Mouse (Mus musculus) gonadal fat pad, adult 2 months (tissue): Measurements from ENCODE around the gene Mid1. TPM values are rescaled to one million over a fixed set of nuclear protein-coding genes. Genes with fewer than 3 reads are reported as not detected.
"Not testable (repeated sequence)": the region's sequence is repeated elsewhere in the genome, so short reads cannot be mapped to it uniquely, and the experiment has no call there.

ENCODE experiments used
- DNase-seq: peaks from one replicate; pipeline ENCODE4 v3.0.0-alpha.2; 2012; ENCODE audit warnings: low read depth
- polyA plus RNA-seq: library from polyadenylated mRNA; depleted of rRNA; stranded (reverse); fragments of >200 nt; gene quantifications from 2 replicates; pipeline ENCODE4 v1.2.3, GENCODE M21; 2012

Gene Mid1
- polyA plus RNA-seq, 1 experiment: 3.8 TPM

DNA sequence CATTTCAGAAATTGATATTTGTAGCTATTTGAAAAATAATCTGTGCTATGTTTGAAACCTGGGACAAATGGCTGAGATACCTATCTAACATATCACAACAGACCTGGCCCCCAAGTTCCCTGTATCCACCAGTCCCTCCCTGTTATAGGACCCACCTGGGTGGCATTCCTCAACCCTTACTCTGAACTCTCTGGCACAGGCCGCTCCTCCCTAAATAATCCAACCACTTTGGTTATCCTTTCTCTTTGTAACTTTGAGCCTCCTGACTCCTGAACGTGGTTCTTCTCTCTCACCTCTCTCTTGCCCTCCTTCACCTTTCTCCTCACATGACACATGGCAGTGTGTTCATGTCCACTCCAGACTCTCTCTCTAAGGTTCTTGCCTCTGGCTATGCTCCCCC, 287.1 kb downstream of the Mid1 start:
- DNase-seq: not testable (repeated sequence)

- peak; percentile 26 for DNase-seq
Observed at GRCm38 (mm10) chrX:169972791-169973494, 287.9 kb downstream of the Mid1 start.

DNA sequence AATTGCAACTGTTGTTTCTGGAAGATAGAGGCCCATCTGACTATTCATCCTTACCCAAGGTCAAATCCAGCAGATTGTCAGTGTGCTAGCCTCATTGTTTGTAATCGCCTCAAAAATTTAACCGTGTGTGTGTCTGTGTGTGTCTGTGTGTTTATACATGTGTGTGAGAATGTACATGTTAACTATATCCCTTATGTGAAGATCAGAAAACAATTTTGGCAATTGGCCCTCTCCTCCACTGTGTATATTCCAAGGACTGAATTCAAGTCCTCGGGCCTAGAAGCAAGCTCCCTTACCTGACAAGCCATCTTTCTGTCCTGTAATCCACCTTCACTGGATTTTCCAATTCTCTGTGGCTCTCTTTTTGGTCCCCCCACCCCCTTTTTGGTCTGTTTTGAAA, 288.8 kb downstream of the Mid1 start:
- peak; percentile 23 for DNase-seq

GRCm38 (mm10) chrX:169974456-169974855, 289.5 kb downstream of the Mid1 start:
- peak; percentile 34 for DNase-seq

- peak; percentile 62 for DNase-seq
Observed at GRCm38 (mm10) chrX:169974974-169975373, 290.0 kb downstream of the Mid1 start.

- DNase-seq: peak; percentile 40
Observed at GRCm38 (mm10) chrX:169975681-169976131, 290.7 kb downstream of the Mid1 start.

GRCm38 (mm10) chrX:169976340-169976739, 291.3 kb downstream of the Mid1 start:
- not testable (repeated sequence) for DNase-seq

- peak; percentile 77 for DNase-seq
Observed at GRCm38 (mm10) chrX:169977856-169978435, 292.9 kb downstream of the Mid1 start.

DNA sequence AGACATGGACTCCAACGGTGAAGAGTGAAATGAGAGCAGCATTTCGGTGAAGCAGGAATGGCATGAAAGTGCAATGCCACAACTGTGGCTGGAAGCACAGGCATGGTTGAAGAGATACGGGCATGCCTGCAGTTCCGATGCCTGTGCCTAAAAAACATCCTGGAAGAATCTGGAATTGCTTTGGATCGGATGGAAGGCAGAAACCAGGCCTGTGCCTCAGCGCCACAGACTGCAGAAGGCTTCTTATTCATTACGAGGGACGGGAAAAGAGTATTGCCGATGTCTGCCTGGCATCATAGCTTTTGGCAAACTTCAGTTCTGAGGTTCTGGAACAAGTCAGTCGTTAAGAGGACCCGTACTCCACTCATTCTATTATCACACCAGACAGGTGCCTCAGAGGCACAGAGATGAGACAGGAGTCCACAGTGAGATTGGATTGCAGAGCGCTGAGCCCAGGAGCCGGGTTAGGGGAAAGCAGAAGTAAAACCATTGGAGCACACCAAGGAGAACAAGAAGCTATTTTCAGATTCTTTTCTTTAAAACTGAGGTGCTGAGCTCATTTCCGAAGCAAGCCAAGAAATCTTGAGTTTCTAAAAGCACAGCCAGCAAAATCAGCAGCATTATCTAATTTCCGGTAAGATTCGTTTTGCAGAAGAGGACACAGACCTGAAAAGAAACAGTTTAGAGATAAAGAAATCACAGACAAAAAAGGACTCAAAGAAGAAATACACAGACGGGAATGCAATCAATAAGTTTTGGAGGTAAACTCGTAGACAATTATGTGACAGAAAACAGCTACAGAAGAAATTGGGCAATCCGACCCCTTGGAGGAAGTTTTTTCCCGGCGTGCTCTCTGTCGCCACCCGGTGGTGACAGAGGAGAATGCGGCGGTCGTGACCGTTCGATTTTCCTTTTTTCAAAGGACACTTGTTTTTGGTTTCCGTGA, 293.7 kb downstream of the Mid1 start:
- DNase-seq: peak; percentile 71

DNA sequence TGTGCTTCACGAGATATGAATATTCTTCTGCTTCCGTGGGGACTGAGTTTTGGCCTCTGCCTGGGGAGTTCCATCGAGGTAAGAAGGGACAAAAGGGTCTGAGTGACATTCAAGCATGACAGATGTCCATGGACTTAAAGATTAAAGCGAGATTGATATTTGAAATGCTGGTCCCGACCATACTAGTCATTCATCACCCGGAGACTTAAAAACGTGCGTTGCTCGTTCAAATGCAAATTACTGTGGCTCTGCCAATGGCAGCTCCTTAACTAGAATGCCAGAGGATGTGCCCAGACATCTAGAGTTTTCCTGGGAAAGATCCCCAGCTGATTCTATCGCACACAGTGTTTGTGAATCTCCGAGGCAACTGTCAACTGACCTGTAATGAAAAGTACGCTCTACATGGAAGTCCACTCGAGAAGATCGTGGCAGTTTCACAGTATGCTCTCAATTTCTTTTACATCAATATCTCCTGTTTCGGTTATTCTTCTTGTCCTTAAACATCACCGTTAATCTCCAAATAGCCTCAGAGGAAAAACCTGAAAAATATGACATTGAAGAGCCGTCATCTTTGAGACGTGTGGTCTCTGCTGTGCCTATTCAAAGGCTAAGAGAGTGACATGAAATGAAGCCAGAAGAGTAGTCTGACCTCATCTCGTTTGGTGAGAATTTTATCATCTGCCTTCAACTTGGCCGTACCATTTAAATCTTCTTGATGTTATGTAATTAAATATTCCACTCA, 294.6 kb downstream of the Mid1 start:
- peak; percentile 73 for DNase-seq

- not testable (repeated sequence) for DNase-seq
Observed at GRCm38 (mm10) chrX:169980203-169980556, 295.2 kb downstream of the Mid1 start.

DNA sequence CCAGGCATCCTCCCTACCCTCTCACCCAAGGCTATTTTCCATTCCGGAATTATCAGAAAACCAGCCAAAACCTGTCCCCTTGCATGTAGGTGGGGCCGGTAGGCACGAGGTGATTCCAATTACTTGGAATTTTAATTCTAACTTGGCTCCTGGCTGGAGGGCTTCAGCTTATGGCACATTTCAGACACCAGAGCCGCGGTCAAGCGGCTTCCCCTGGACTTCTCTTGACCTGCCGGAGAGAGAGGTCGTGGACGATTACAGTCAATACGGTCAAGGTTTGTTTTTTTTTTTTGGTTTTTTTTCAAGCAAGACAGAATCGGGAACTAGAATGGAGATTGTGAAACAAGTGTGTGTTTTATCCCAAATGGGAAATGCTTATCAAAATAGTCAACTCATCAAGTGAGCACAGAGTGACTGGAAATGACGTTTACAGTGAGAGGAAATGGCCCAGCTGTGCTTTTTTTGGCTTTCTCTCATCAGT, 295.9 kb downstream of the Mid1 start:
- peak; percentile 97 for DNase-seq

DNA sequence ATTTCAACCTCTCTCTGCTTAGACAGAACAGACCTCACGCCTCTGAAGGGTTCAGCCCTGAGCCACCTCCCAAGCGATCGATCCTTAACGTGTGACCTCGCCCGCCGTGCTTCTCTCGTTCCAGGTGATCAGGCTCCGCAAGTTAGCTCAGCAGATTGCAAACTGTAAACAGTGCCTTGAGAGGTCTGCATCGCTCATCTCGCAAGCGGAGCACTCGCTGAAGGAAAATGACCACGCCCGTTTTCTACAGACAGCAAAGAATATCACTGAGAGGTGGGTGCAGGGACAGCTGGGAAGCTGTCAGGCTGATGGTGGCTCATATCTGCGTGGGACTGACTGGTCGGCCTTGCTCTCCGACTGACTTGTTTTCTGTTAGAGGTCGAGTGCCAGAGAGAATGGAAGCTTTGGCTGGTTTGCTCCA, 296.8 kb downstream of the Mid1 start:
- DNase-seq: peak; percentile 49

DNA sequence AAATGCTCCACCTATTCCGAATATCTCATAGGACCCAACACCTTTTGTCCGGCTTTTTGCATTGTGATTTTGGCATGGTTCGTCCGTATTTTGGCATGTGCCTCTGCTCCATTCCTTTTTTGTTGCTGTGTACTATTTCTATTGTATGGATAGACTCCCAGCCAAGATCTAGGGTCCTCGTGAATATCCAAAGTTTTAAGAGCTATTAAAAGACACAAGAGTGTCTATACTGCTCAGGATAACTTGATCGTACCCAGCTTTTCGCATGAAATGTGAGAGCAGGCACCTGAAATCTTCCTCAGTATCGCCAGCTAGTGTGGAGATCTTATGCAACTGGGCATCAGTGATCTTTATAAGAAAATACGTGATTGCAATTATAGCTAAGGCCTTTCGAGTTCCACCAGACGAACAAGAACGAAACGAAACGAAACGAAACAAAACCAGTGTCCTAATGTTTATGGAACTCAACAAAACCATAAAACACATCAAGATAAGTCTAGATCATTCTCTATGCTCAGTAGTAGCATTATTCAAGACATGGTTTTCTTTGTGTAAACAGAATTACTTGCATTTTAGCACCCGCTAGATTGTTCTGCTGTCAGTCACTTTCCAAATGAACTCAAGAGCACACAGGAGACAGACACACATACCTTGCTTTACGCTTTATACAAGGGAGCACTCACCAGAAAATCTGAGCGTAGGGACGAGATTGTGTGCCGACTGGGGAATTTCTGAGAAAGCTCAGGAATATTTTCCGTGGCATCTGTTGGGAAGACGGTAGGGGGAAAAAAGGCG, 297.8 kb downstream of the Mid1 start:
- DNase-seq: peak; percentile 28

GRCm38 (mm10) chrX:169983401-169984165, 298.6 kb downstream of the Mid1 start:
- not testable (repeated sequence) for DNase-seq

DNA sequence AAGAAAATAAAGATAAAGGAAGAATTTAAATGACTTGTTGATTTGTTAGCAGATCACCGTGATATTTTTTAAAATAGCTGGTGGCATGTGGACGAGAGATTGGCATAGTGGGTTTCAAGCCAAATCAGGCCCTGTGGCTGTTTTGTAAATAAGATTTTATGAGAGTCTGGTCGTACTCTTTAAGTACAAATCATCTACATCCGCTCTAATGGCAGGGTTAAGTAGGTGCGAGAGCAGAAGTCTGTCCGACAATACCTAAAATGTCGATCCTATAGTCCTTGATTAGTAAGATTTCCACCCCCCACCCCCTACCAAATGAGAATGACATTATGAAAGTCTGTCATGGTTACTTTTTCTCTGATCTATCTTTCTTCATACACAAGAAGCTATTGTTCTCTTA, 299.3 kb downstream of the Mid1 start:
- not testable (repeated sequence) for DNase-seq

DNA sequence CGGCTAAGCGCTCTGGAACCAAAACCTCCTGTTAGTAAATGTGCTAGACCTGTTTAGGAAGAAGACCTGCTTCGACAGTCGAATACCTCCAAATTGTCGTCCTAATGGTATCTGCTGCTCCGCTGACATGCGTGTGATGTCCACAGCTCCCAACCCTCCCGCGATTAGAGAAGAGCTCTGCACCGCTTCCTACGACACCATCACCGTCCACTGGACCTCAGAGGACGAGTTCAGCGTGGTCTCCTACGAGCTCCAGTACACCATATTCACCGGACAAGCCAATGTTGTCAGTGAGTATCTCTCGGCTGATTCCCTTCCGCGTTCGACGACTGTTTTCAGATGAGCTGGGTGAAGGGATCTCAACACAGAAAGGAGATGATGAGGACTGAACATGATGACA, 299.9 kb downstream of the Mid1 start:
- DNase-seq: not testable (repeated sequence)

DNA sequence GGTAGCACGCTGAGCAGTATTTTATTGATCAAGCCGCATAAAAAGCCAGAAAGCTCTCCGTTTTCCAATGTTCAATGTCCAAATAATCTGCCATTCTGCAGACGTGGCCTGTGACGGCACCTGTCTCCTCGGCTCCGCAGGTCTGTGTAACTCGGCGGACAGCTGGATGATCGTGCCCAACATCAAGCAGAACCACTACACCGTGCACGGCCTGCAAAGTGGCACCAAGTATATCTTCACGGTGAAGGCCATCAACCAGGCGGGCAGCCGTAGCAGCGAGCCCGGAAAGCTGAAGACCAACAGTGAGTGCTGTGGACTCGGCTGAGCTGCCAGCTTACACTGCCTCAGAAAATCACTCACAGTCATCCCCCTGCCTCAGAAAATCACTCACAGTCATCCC, 300.8 kb downstream of the Mid1 start:
- DNase-seq: not testable (repeated sequence)

DNA sequence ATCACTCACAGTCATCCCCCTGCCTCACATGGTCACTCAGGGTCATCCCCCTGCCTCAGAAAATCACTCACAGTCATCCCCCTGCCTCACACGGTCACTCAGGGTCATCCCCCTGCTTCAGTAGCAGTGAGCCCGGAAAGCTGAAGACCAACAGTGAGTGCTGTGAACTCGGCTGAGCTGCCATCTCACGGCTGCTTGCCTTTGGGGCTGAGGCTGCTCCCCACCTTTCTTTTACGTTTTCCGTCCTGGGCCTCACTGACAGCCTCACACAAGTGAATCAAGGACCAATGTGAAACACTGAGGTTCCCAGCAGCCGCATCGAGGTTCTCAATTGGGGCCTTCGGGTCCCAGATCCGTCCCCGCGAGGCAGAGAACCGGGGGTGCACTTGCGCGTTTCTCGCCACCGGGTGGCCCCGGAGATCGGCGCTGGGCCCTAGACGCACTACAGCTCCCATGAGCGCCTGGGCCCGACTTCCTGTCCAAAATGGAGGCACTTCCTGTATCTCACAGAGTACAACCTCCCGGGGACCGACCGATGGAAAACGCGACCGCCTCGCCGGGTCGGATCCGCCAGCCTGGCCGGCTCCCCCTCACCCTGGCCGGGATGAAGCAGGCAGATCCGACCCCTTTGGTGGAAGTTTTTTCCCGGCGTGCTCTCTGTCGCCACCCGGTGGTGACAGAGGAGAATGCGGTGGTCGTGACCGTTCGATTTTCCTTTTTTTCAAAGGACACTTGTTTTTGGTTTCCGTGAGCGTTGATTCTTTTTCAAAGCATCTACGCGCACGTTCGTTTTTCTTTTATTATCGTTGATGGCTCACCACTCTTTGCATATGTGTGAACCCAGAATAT, 301.7 kb downstream of the Mid1 start:
- DNase-seq: not testable (repeated sequence)
